Mouse (Mus musculus) T-helper 2 cell (primary cell): ENCODE measurements around the gene Ddx28.

Experiments
- in situ Hi-C: fragments of 300-600 bp; cut with MboI, MseI; formaldehyde crosslinking; loops from one replicate; pipeline ENCODE4 v1.15.1; 2025; ENCODE audit warnings: high pct_unique_total_duplicates

Ddx28 gene

GRCm38 (mm10) chr8:105969367-105969766 is 42.3 kb downstream of the Ddx28 start:
- in situ Hi-C loops, result no loop called here

- in situ Hi-C loops, result no loop called here
These were observed 44.9 kb downstream of the Ddx28 start for GRCm38 (mm10) chr8:105966692-105967311.

- in situ Hi-C loops, result no loop called here
These were observed 45.8 kb downstream of the Ddx28 start, which contains the start of gene Slc12a4 for GRCm38 (mm10) chr8:105965905-105966341. TSS of gene Slc12a4 (minus strand) at chr8:105966097.

GRCm38 (mm10) chr8:105965266-105965904 is 46.3 kb downstream of the Ddx28 start:
- in situ Hi-C loops, result no loop called here

GRCm38 (mm10) chr8:105964506-105965265 is 47.0 kb downstream of the Ddx28 start:
- in situ Hi-C loops, result no loop called here

GRCm38 (mm10) chr8:105961536-105961935 is 50.1 kb downstream of the Ddx28 start:
- in situ Hi-C loops, result no loop called here

GRCm38 (mm10) chr8:105961101-105961500 is 50.6 kb downstream of the Ddx28 start:
- in situ Hi-C loops, result no loop called here
